Mouse (Mus musculus): ENCODE results near the gene Xpo4. TPM values are rescaled to one million over a fixed set of nuclear protein-coding genes. Genes with fewer than 3 reads are reported as not detected.

Xpo4 gene
- total RNA-seq, 2 experiments from 2014 or later = 11.6 to 12.8 TPM

DNA sequence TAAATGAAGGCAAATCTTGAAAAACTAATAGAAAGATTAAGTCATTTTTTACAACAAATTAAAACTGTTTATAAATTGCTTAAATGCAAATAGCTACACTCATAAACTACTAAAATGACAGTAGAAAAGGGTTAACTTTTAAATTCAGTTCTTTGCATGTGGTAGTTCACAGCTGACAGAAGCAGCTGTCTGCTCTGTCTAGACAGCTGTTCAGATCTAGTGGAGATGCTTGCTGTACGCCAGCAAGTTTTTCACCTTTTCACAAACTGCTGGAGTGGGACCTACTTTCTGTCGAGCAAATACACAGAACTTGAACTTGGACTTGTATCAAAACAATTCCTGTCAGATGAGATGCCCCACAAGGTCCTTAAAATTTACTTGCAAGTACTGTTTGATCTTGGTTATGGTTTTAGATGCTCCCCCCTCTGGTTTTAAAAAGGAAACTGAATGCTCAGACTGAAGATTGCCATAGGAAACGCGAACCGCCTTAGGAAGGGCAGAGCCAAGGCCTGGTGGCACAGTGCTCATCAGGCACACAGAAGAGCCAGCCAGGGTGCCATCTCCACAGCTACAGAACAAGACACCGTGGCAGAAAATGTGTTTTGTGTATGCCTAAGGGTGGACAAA, 48.8 kb downstream of the Xpo4 start:
- no peak for DNase-seq
- intact Hi-C loops (cut with DNase I) = loop anchor here (5.0 kb wide), 1 partner anchor 44 kb away; the partner anchor contains the start of gene Eef1akmt1

DNA sequence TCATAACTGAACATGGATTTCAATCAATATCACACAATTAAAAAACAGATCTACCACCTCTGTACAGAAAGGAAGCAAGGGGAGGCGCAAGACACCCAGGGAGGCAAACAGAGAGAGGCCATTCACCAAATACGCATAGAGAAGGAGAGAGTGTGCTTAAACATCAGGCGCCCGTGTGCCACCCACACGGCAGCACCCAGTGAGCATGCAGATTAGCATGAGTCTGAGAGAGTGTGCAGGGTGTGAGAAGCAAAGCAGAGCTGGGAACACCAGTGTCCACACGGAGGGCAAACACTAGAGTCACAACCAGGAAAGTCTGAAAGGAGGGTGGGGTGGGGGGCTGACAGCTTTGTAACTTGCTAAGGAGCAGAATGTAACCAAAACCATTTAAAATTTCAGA, 49.4 kb downstream of the Xpo4 start:
- no peak for DNase-seq
- intact Hi-C loops (cut with DNase I) = loop anchor here (5.0 kb wide), 1 partner anchor 44 kb away; the partner anchor contains the start of gene Eef1akmt1

DNA sequence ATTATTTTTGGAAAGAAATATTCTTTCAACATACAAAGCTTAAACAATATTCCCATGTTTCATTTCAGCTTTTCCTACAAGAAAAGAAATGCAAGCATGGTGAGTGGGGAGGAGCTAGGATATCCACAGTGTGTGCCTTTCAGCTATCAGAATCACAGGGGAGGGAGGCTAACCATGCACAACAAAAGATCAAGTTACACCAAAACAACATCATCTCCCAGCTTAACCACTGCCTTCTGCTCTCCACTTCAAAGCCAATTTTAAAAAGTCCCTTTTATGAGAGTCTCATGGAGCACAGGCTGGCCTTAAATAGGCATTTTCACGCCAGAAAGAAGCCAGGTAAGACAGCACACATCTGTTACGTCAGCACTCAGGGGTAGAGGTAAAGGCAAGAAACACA, 54.2 kb downstream of the Xpo4 start:
- intact Hi-C loops (cut with DNase I) = no loop called here
- no peak for DNase-seq

DNA sequence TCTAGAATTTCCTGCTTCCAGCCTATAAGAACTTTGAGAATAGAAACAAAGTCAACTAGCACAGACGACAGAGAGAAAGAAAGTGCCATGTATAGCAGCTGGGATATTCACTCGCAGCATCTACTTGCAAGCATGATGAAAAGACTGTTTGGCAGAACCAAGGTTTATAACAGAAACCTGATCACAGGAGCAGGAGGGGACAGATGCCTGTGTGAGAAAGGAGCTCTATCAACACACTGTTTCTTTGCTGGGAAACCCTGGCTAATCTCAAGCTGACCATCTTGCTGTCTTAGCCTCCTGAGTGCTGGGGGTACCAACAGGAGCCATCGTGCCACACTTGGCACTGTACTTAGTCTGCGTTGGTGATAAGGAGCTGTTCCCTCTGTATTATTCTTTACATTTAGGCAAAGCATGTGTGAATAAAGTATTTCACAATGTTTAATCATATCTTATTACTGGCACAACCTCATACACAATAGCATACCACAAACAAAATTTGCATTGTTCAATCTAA, 55.4 kb downstream of the Xpo4 start:
- intact Hi-C loops (cut with DNase I) = no loop called here
- DNase-seq = no peak

DNA sequence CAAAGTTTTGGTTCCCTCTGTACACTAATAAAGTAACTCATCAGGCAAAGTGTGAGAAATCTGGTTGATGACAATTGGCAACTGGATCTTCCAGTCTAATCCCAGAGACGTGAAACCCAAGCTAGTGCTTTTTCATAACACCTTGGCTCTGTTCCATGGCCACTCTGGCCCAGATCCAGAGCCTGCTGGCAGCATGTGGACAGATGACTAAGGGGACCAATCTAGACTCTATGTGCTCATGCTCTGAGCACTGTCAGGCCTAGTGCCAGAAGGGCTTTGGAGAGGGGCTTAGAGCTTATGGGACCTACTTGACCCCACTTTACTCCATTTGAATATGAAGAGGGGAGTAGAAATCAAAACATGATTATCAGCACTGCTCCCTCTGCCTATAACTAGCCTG, 57.7 kb downstream of the Xpo4 start:
- peak; percentile 93 to 97 for DNase-seq
- intact Hi-C loops (cut with DNase I) = no loop called here

- no peak for DNase-seq
- intact Hi-C loops (cut with DNase I) = no loop called here
Measured at GRCm38 (mm10) chr14:57606663-57607365, 58.4 kb downstream of the Xpo4 start.

- no peak for DNase-seq
- intact Hi-C loops (cut with DNase I) = no loop called here
Measured at GRCm38 (mm10) chr14:57593279-57593678, 72.0 kb downstream of the Xpo4 start.

DNA sequence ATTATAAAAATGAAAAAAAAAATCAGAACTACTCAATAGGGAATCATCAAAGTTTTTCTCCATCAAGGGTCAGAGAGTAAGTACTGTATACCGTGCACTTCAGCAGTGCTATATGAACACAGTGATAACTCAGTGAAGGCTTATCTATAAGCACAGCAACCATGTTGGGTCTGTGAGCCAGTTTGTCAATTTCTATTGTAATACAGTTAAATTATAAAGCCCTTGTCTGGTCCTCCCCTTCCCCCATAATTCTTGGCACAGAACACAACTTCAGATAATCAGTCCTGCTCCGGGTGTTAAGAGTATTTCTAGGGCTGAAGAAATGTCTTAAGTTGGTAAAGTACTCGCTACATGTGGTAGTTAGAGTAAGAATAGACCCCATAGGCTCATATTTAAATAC, 73.4 kb downstream of the Xpo4 start:
- intact Hi-C loops (cut with DNase I) = no loop called here
- no peak for DNase-seq

- intact Hi-C loops (cut with DNase I) = no loop called here
- no peak for DNase-seq
Measured at GRCm38 (mm10) chr14:57576364-57577060, 88.7 kb downstream of the Xpo4 start.

- no peak for DNase-seq
- intact Hi-C loops (cut with DNase I) = loop anchor here (5.0 kb wide), 2 partner anchors 38 to 42 kb away; no protein-coding TSS in a partner anchor
Measured at GRCm38 (mm10) chr14:57574792-57575587, 90.2 kb downstream of the Xpo4 start.

DNA sequence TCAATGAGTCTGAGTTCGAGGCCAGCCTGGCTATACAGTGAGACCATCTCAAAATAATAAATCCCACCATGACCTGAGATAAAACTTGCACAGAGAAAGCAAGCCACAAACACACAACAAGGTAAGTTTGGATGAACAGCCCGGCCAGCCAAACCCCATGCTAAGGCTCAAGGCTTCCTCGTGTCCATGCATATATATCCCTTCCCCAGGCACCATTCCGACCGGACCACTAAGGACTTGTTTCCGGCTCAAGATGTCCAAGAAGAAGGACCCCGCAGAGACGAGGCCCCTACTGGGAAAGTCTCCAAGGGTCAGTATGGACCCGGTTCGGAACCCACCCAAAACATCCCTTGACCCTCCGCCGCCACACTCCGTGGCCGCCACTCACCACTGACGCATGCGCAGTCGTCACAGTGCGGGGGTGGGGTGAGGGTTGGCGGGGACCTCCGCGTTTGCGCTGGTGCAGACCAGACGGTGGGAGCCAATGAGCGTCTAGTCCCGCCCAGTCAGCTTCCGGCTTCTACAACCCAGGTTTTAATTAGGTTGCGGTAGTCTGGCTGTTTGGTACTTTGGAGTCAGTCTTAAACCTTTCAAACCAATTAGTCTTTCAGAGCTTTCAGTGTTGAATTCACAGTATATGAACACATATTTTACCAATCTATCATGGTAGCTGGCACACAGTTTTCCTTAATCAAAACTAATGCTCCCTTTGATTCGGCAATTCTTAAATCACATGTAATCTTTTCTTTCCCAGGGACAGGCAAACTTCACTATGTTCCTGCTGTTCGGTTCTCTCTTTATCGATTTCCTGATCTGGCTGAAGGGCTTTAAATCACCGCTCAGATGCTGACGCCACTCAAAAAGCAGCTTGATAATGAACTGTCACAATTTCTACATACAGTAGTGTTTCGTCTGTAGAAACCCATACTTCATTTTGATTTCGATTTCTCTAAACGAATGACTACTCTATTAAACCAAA, 93.8 kb downstream of the Xpo4 start, which contains the start of gene Eef1akmt1:
Gene Eef1akmt1 (minus strand): TSS at position 458 of the 979 bp plus-strand sequence.
- intact Hi-C loops (cut with DNase I) = loop anchor here (5.0 kb wide), 2 partner anchors 34 to 46 kb away; no protein-coding TSS in a partner anchor

DNA sequence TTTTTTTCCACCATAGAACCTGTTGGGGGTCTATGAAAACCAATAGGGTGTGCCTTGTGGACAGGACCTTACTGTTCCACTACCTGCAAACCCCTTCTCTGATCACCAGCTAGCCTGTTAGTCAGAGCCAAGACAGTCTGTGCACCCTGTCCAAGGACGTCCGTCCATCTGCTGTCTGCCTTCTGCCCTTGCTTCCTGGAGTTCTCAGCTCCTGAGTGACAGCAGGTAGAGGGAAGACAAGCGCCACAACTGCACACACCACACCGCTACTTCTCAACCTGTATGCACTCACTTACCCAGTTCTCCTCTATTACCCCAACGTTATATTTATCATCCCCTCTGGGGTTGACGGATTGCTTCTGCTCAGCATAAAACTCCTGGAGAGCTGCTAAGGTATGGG, 99.6 kb downstream of the Xpo4 start:
- intact Hi-C loops (cut with DNase I) = no loop called here
- DNase-seq = no peak

More for the DNA sequence above, 93.8 kb downstream of the Xpo4 start, which contains the start of gene Eef1akmt1:
- DNase-seq = peak; percentile 96 to 98

DNA sequence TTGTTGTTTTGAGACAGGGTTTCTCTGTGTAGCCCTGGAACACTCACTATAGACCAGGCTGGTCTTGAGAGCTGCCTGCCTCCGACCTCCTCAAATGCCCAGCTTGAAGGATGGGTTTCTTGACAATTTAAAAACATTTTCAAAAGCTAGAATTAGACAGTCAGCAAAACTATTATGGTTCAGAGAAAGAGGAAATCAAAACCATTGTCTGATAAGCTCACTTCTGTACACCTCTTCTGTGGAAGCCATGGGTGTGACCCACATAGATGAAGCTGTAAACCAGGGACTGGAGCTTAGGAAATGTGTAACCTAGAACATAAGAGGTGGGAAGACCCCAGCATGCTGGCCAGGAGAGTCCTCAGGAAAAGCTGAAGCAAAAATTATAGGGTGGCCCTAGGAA, 108.3 kb downstream of the Xpo4 start:
- intact Hi-C loops (cut with DNase I) = no loop called here
- no peak for DNase-seq

DNA sequence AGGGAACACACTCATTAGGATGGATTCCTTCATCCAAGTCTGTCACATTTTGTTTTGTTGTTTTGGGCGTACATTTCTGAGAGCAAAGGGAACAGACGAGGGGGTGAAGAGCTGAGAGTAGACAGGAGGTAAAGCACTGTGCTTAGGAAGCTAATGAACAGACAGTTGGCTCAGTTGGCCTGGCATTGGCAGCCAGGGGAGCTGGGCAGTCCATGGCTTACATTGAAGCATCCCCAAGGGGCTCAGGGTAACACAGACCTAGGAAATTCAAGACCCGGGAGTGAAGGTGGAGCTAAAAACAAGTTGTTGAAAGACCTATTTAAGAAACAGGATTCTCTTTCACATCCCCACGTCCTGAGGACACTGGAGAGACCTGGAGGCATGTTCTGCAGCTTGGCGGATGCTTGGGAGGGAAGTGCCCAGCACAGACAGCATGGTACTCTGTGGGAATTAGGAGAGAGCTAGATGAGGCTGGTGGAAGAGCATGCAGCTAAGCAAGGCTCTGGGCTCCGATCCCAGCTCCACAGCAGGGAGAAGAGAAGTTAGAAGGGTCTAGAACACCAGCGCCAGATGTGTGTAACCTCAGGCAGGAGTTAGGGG, 109.7 kb downstream of the Xpo4 start:
- DNase-seq = no peak
- intact Hi-C loops (cut with DNase I) = no loop called here

DNA sequence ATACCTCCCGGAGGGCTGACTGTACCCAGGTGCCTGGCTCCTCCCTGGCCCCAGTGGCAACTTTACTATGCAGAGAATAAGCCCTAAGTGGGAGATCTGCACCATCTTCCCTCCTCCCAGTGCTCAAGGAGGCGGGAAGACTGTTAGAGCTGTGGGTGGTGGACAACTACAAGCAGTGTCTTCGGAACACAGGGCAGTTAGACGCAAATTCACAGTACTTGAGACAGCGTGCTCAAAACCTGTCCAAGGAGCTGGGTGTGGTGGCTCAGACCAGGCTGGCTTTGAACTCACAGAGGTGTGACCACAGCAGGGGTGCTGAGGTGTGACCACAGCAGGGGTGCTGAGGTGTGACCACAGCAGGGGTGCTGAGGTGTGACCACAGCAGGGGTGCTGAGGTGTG, 110.8 kb downstream of the Xpo4 start:
- intact Hi-C loops (cut with DNase I) = no loop called here
- DNase-seq = no peak

DNA sequence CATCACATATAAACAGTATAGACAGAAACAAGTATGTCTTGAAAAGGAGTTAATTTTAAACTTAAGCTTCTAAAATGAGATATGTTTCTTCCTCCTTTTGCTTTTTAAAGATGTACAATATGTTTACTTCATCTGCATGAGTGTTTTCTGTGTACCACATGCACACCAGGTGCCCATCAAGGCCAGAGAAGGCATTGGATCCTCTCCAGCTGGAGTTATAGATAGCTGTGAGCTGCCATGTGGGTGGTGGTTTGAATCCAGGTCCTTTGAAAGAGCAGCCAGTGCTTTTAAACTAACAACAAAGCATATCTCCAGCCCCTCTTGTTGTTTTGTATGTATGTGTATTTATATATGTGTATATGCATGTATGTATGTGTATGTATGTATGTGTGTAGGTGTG, 112.3 kb downstream of the Xpo4 start:
- DNase-seq = no peak
- intact Hi-C loops (cut with DNase I) = no loop called here

- no peak for DNase-seq
- intact Hi-C loops (cut with DNase I) = no loop called here
Measured at GRCm38 (mm10) chr14:57547062-57547461, 118.2 kb downstream of the Xpo4 start.

GRCm38 (mm10) chr14:57546557-57547021, 118.6 kb downstream of the Xpo4 start:
- DNase-seq = no peak
- intact Hi-C loops (cut with DNase I) = no loop called here

GRCm38 (mm10) chr14:57546131-57546530, 119.1 kb downstream of the Xpo4 start:
- intact Hi-C loops (cut with DNase I) = no loop called here
- DNase-seq = no peak
